Mouse (Mus musculus) CD4-positive naive resting alpha-beta T cell, adult 57 days (primary cell): ENCODE measurements around the gene Pxylp1. TPM values are rescaled to one million over a fixed set of nuclear protein-coding genes. Genes with fewer than 3 reads are reported as not detected.

ENCODE experiments used
- total RNA-seq: library from RNA; stranded (reverse); gene quantifications from one replicate; pipeline ENCODE4 v1.2.4, GENCODE M21; 2023

The Pxylp1 gene
- 34.8 TPM for total RNA-seq

GRCm38 (mm10) chr9:96892546-96892945, at the start of gene Pxylp1:
TSS of gene Pxylp1 (minus strand) at chr9:96892669.

Other genes with a start within 250 kb of the Pxylp1 start
- gene Zbtb38, start 139.8 kb downstream of the Pxylp1 start, total RNA-seq: 28.7 TPM
- gene Spsb4, start 126.2 kb upstream of the Pxylp1 start, total RNA-seq: not detected
- gene Slc25a36, start 218.5 kb upstream of the Pxylp1 start, total RNA-seq: 166 TPM